ENCODE assay signal across 23 mouse cellular contexts in genomic region chrX:51537082-51537481, GRCm38 (mm10).
DNase-seq lines count a peak whose midpoint lies in the region; ATAC-seq and TF ChIP-seq lines count a peak whose summit lies in the region.
"Had no signal": no experiment of that assay in that cellular context is flagged by ENCODE, and none has a peak within 500 bp of the region (broad histone marks: within the 10 kb centered on the region; RNA-seq: fewer than 3 reads in every experiment).

No protein-coding gene starts in this region.

- H3K4me2 ChIP-seq in limb, embryonic 14.5 days (replicated peaks; ENCODE audit: low read depth, low read length, severe bottlenecking), result no peak overlapping the region
- H3K4me2 ChIP-seq: heart, embryonic 12.5 days; hindbrain, embryonic 14.5 days; kidney, embryonic 15.5 days; limb, embryonic 15.5 days; neural tube, embryonic 13.5 days had no signal

- no peak overlapping the region for H3K4me3 ChIP-seq in limb, embryonic 14.5 days (replicated peaks; ENCODE audit: low read length)
- H3K4me3 ChIP-seq in limb, embryonic 10.5 days, result no peak overlapping the region
- H3K4me3 ChIP-seq: erythroblast, embryonic 14.5 days; gastrocnemius, adult 2 months; heart, embryonic 12.5 days; kidney, embryonic 15.5 days; limb, embryonic 15.5 days; neural tube, embryonic 13.5 days had no signal

- no peak for TF ChIP-seq POLR2A in limb, embryonic 14.5 days (IDR thresholded peaks at IDR 0.05; ENCODE audit: borderline replicate concordance, extremely low read depth, insufficient read depth, insufficient read length)

- no peaks in the 10 kb centered on the region for H3K4me1 ChIP-seq in limb, embryonic 14.5 days (ENCODE audit: control insufficient read depth, insufficient read depth, low read length)
- H3K4me1 ChIP-seq in limb, embryonic 10.5 days, result no peaks in the 10 kb centered on the region
- H3K4me1 ChIP-seq: heart, embryonic 12.5 days; kidney, embryonic 15.5 days; limb, embryonic 15.5 days; neural tube, embryonic 13.5 days had no signal

- no peaks in the 10 kb centered on the region for H3K9me3 ChIP-seq in limb, embryonic 14.5 days (ENCODE audit: control insufficient read depth, low read length)
- no peaks in the 10 kb centered on the region for H3K9me3 ChIP-seq in limb, embryonic 10.5 days (replicated peaks)
- H3K9me3 ChIP-seq: heart, embryonic 12.5 days; kidney, embryonic 15.5 days; limb, embryonic 15.5 days; neural tube, embryonic 13.5 days had no signal

- peak; percentile 32 for DNase-seq in limb, embryonic 14.5 days (ENCODE audit: low spot score)
- DNase-seq in limb, embryonic 10.5 days (ENCODE audit: low spot score), result no peak
- DNase-seq in brain, adult 2 months (ENCODE audit: low read depth, low spot score), result peak; percentile 48
- DNase-seq in gonadal fat pad, adult 2 months (ENCODE audit: low read depth), result peak; percentile 37
- DNase-seq in telencephalon, adult 2 months (ENCODE audit: low read depth, low spot score), result peak; percentile 12
- no peak for DNase-seq in yolk sac, embryonic 10.5 days (ENCODE audit: low spot score)
- no peak for DNase-seq in layer of hippocampus, adult 18-20 months (ENCODE audit: low spot score in 2 of 2)
- DNase-seq: adrenal gland, postnatal 25 days; cerebellum, adult 18-20 months; gastrocnemius, adult 2 months; heart, postnatal 14 days; liver, postnatal 0 days; midbrain, embryonic 14.5 days; spleen, adult 18-20 months; thymus, postnatal 4 days had no signal

- 77% methylated on average over 3 of the region's 3 CpGs for WGBS in limb, embryonic 14.5 days
- 98% methylated on average over 3 of the region's 3 CpGs for WGBS in limb, embryonic 10.5 days

- no peaks in the 10 kb centered on the region for H3K27me3 ChIP-seq in limb, embryonic 14.5 days (ENCODE audit: control insufficient read depth, insufficient read depth, low read length)
- H3K27me3 ChIP-seq in limb, embryonic 10.5 days (ENCODE audit: low read depth, poor library complexity, severe bottlenecking), result peaks cover 19% of the 10 kb centered on the region; the same call in 1 of the 2 replicates
- H3K27me3 ChIP-seq: heart, embryonic 12.5 days; limb, embryonic 15.5 days; neural tube, embryonic 13.5 days had no signal

- no peaks in the 10 kb centered on the region for H3K36me3 ChIP-seq in limb, embryonic 14.5 days (ENCODE audit: control insufficient read depth, insufficient read depth, low read length)
- no peaks in the 10 kb centered on the region for H3K36me3 ChIP-seq in limb, embryonic 10.5 days
- H3K36me3 ChIP-seq: heart, embryonic 12.5 days; kidney, embryonic 15.5 days; limb, embryonic 15.5 days; neural tube, embryonic 13.5 days had no signal

- H3K9ac ChIP-seq in limb, embryonic 14.5 days (ENCODE audit: low read depth, low read length, severe bottlenecking), result no peak overlapping the region
- H3K9ac ChIP-seq: heart, embryonic 12.5 days; hindbrain, embryonic 14.5 days; kidney, embryonic 15.5 days; limb, embryonic 15.5 days; liver, postnatal 0 days; neural tube, embryonic 13.5 days had no signal

- H3K27ac ChIP-seq in limb, embryonic 14.5 days (replicated peaks; ENCODE audit: low read depth, low read length), result no peak overlapping the region
- no peak overlapping the region for H3K27ac ChIP-seq in limb, embryonic 10.5 days
- H3K27ac ChIP-seq: gastrocnemius, adult 2 months; hindbrain, embryonic 14.5 days; kidney, embryonic 15.5 days; limb, embryonic 15.5 days; neural tube, embryonic 13.5 days had no signal

- ATAC-seq in limb, embryonic 14.5 days (ENCODE audit: low FRiP score, low read depth), result no peak
- ATAC-seq: forebrain, embryonic 16.5 days; liver, postnatal 0 days; Patski had no signal

Comparison
In these comparisons a context has a peak if more than half of its experiments do, and no peak if none do; other contexts are left out.
1. DNase-seq: peak in limb, embryonic 14.5 days (single experiment), brain, adult 2 months (single experiment), gonadal fat pad, adult 2 months (single experiment) and telencephalon, adult 2 months (single experiment); none in limb, embryonic 10.5 days (single experiment), yolk sac, embryonic 10.5 days (single experiment) and layer of hippocampus, adult 18-20 months (0 of 2).